Mouse (Mus musculus) left cerebral cortex, postnatal 25 days (tissue): ENCODE data around the gene Got1. TPM values are rescaled to one million over a fixed set of nuclear protein-coding genes. Genes with fewer than 3 reads are reported as not detected.
A peak's percentile ranks its signal among the peaks of the same experiment; 100 is the strongest.
"Not testable (repeated sequence)": the region's sequence is repeated elsewhere in the genome, so short reads cannot be mapped to it uniquely, and the experiment has no call there.

Experiments
- DNase-seq, 2 experiments: peaks; one replicate each; pipeline ENCODE4 v3.0.0; 2022; ENCODE audit warnings: low spot score in 2 of 2, mixed read lengths in 1 of 2
- intact Hi-C: fragments of 180-260 bp; cut with DNase I; formaldehyde crosslinking; loops from one replicate; pipeline ENCODE4 v1.15.1; 2025
- total RNA-seq, 2 experiments: library from RNA; stranded (reverse); gene quantifications; 2 replicates each; pipeline ENCODE4 v1.2.3; 2021

The Got1 gene
- total RNA-seq, 2 experiments from 2014 or later, result 340 to 351 TPM

GRCm38 (mm10) chr19:43525566-43525965, 1.2 kb upstream of the Got1 start:
- intact Hi-C loops, result loop anchor here (5.0 kb wide), 1 partner anchor 227 kb away; the partner anchor contains the start of genes Cox15 and Cutc
- DNase-seq, result no peak

GRCm38 (mm10) chr19:43525104-43525482, 688 bp upstream of the Got1 start:
- peak in 1 of 2 experiments; percentile 58 for DNase-seq
- intact Hi-C loops, result loop anchor here (5.0 kb wide), 1 partner anchor 227 kb away; the partner anchor contains the start of genes Cox15 and Cutc

DNA sequence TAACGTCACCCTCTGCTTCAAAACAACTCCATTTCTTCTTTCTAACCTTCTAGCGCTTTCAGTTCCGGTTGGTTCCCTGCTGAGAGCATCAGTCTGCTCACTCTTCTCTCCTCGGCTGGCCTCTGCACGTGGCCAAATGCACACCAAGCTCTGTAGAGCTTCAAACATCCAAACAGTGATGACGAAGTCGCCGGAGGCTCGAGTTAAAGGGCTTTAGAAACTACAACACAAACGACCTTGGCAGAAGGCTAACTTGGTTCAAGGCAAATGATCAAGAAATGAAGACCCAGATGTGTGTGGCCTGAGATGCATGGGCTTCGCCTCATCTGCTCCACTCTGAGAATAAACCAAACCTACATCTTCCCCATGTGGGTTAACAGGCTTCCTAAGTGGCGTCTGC, 854 bp downstream of the Got1 start:
- intact Hi-C loops, result no loop called here
- DNase-seq, result peak; percentile 54 to 65

GRCm38 (mm10) chr19:43521996-43522395, 2.4 kb downstream of the Got1 start:
- intact Hi-C loops, result no loop called here
- DNase-seq, result peak in 1 of 2 experiments; percentile 57

DNA sequence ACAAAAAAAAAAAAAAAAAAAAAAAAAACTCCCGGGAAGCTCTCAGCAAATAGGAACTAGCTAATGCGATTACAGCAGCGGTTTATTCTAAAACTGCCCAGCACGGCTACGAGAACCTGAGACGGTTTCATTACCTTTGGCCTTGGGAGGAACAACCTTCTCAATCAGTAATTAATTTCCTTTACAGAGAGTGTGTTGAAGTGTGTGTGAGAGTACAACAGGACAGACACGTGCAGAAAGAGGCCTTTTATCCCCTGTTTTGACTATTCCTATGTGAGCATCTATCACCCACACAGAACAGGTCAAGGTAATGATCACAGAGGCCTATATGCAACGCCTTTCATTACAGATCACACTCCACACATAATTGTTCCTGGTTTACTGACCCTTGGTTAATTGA, 3.0 kb downstream of the Got1 start:
- intact Hi-C loops, result no loop called here
- no peak for DNase-seq

GRCm38 (mm10) chr19:43520402-43520801, 4.0 kb downstream of the Got1 start:
- DNase-seq, result no peak
- intact Hi-C loops, result no loop called here

- DNase-seq, result peak in 1 of 2 experiments; percentile 75
Measured at GRCm38 (mm10) chr19:43519226-43519625, 5.2 kb downstream of the Got1 start.

DNA sequence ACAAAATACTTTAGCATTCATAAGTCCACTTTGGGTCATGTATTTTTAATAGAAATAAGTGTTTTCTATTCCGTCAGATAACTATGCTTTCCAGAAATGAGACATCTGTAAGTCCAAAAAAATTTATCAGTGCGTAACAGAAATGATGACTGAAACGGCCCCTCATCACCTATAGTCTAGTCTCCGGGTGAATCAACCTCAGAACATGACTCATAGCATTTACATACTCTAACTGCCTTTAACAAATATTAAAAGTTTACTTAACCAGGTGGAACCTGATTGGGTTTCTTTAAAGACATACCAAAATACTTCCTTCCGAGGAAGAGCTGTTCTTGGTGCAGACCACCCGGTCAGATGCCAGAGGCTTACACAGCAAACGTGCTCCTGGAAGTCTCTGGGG, 6.1 kb downstream of the Got1 start:
- DNase-seq, result no peak
- intact Hi-C loops, result no loop called here

More at GRCm38 (mm10) chr19:43519226-43519625, 5.2 kb downstream of the Got1 start:
- intact Hi-C loops, result no loop called here

GRCm38 (mm10) chr19:43517808-43518207, 6.6 kb downstream of the Got1 start:
- no peak for DNase-seq
- intact Hi-C loops, result no loop called here

DNA sequence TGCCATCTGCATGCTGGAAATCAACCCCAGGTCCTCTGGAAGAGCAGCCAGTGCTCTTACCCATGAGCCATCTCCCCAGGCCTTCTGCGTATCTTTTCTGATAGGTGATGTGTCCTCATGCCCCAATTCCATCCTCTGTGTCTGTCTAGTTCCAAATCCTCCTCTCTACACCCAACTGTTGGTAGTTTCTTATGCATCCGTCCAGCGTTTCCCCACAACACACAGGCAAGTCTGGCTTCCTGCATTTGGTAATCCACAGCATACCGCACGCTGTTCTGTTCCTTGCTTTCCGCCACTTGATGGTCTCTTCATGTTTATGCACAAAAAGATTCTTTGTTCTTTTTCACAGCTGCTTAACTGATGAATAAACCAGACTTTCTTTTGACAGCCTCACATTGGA, 7.1 kb downstream of the Got1 start:
- DNase-seq, result no peak
- intact Hi-C loops, result no loop called here

DNA sequence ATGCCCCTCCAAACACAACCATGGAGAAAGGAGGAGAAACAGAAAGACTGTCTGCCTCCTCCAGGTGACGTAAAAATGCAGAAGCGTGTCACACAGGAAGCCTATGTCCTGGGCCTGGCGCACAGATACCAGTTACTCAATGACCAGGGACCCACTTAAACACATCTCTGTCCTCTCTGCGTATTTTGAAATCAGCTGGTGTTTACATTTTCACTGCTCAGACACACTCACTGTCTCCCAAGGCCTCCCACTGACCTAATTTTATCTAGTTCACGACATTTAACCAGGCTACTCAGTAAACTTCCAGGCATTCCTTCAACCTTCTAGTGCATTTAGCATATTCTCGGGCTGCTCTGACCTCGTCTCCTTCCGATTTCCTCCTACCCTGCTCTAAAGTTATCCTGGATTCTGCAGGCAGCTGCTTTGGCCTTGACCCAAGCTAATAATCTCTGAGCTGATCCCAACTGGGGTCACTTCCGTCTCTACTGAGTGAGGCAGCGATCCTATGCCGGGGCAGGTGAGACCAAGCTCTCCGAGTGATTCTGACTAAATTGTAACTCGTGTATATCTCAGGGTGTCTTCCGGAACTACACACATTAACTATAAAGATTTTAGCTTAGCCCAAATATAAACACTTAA, 7.9 kb downstream of the Got1 start:
- DNase-seq, result no peak
- intact Hi-C loops, result no loop called here

DNA sequence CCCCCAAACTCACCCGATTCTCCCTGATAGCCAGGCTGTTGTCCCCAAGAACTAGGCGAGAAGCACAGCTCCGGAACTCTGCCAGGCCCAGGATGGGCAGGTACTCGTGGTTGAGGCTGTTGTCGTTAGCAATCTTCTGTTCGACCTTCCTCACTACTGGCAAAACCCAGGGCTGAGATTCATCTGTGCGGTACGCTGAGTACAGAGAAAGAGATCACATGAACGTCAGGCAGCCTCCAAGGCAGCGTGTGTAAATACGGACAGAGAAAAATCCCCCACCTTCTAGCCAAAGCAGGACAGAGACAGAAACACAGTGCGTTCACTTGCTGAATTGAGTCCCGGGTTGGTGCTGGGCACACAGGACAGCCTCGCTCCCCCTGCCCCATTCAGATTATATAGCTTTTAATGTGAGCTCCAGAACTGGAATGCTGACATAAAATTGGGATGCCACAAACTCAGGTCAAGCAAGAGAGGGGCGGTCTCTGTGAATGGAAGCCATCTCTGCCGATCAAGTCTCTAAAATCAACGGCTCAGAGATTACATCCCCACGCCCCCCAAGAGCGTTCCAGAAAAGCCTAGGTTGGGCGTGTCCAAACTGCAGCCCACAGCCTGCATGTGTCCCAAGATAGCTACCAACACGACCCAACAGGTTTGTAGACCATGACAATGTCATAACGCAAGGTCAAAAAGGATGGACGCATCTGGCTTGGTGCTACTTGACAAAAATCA, 8.6 kb downstream of the Got1 start:
- intact Hi-C loops, result no loop called here
- DNase-seq, result no peak

GRCm38 (mm10) chr19:43513874-43514273, 10.5 kb downstream of the Got1 start:
- DNase-seq, result no peak
- intact Hi-C loops, result no loop called here

- peak in 1 of 2 experiments; percentile 30 for DNase-seq
- intact Hi-C loops, result no loop called here
Measured at GRCm38 (mm10) chr19:43511621-43512620, 12.5 kb downstream of the Got1 start.

GRCm38 (mm10) chr19:43510436-43511220, 13.8 kb downstream of the Got1 start:
- no peak for DNase-seq
- intact Hi-C loops, result no loop called here

DNA sequence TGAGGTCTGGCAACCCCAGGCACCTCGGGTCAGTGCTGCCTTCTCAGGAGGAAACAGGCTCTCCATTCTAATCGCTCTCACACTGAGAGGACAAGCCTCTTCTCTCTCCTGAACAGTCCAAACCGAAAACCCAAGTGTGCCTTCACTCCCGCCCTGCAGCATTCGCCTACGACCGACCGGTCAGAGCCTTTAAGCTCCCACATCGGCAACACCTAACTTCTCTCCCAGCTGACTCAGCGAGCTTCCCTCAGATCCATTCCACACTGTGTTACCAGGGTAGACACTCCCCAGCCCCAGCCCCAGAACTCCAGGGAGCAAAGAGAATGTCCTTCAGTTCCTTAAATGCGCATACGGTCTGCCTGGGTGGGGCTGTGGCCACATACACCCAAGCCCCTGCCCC, 19.0 kb downstream of the Got1 start:
- intact Hi-C loops, result no loop called here
- no peak for DNase-seq

- DNase-seq, intact Hi-C loops: not testable (repeated sequence)
Measured at GRCm38 (mm10) chr19:43503593-43503992, 20.8 kb downstream of the Got1 start.

- DNase-seq, result no peak
- intact Hi-C loops, result no loop called here
Measured at GRCm38 (mm10) chr19:43502630-43503029, 21.8 kb downstream of the Got1 start.

- no peak for DNase-seq
- intact Hi-C loops, result no loop called here
Measured at GRCm38 (mm10) chr19:43498874-43499273, 25.5 kb downstream of the Got1 start.
